Mouse (Mus musculus) Muller cell, postnatal 12 days (primary cell): ENCODE data around the gene Nosip.
A peak's percentile ranks its signal among the peaks of the same experiment; 100 is the strongest.

Source experiments
- DNase-seq: peaks from one replicate; pipeline ENCODE4 v3.0.0-alpha.2; 2015; ENCODE audit errors: inconsistent ontology term

Nosip gene

GRCm38 (mm10) chr7:45058607-45059571, 3.3 kb upstream of the Nosip start:
- DNase-seq, result no peak

GRCm38 (mm10) chr7:45060632-45061122, 1.6 kb upstream of the Nosip start:
- no peak for DNase-seq

- DNase-seq, result no peak
Observed at GRCm38 (mm10) chr7:45061532-45062075, 625 bp upstream of the Nosip start.

- DNase-seq, result no peak
Observed at GRCm38 (mm10) chr7:45067190-45067999, 5.2 kb downstream of the Nosip start.

GRCm38 (mm10) chr7:45068000-45068318, 5.7 kb downstream of the Nosip start:
- DNase-seq, result peak; percentile 44

GRCm38 (mm10) chr7:45069671-45070070, 7.4 kb downstream of the Nosip start:
- no peak for DNase-seq

- no peak for DNase-seq
Observed at GRCm38 (mm10) chr7:45072230-45072629, 10.0 kb downstream of the Nosip start.

GRCm38 (mm10) chr7:45073171-45073707, 11.0 kb downstream of the Nosip start:
- no peak for DNase-seq

- DNase-seq, result no peak
Observed at GRCm38 (mm10) chr7:45073949-45074348, 11.7 kb downstream of the Nosip start.

- peak; percentile 84 for DNase-seq
Observed at GRCm38 (mm10) chr7:45075405-45075804, 13.2 kb downstream of the Nosip start.

GRCm38 (mm10) chr7:45076501-45076900, 14.3 kb downstream of the Nosip start:
- DNase-seq, result no peak

GRCm38 (mm10) chr7:45077322-45077721, 15.1 kb downstream of the Nosip start:
- no peak for DNase-seq

GRCm38 (mm10) chr7:45077829-45078228, 15.6 kb downstream of the Nosip start:
- no peak for DNase-seq

- DNase-seq, result peak; percentile 30
Observed at GRCm38 (mm10) chr7:45078513-45078912, 16.3 kb downstream of the Nosip start.

GRCm38 (mm10) chr7:45079856-45080255, 17.6 kb downstream of the Nosip start:
- DNase-seq, result peak; percentile 87

- DNase-seq, result no peak
Observed at GRCm38 (mm10) chr7:45081016-45081415, 18.8 kb downstream of the Nosip start.

GRCm38 (mm10) chr7:45082401-45083299, 20.4 kb downstream of the Nosip start:
- DNase-seq, result no peak

GRCm38 (mm10) chr7:45083300-45083890, 21.2 kb downstream of the Nosip start:
- DNase-seq, result no peak

GRCm38 (mm10) chr7:45086084-45086483, 23.9 kb downstream of the Nosip start:
- DNase-seq, result no peak

GRCm38 (mm10) chr7:45088597-45088996, 26.4 kb downstream of the Nosip start:
- DNase-seq, result no peak
